Mouse (Mus musculus): ENCODE data around the gene Gm13285.
"Not testable (repeated sequence)": the region's sequence is repeated elsewhere in the genome, so short reads cannot be mapped to it uniquely, and the experiment has no call there.

The Gm13285 gene

DNA sequence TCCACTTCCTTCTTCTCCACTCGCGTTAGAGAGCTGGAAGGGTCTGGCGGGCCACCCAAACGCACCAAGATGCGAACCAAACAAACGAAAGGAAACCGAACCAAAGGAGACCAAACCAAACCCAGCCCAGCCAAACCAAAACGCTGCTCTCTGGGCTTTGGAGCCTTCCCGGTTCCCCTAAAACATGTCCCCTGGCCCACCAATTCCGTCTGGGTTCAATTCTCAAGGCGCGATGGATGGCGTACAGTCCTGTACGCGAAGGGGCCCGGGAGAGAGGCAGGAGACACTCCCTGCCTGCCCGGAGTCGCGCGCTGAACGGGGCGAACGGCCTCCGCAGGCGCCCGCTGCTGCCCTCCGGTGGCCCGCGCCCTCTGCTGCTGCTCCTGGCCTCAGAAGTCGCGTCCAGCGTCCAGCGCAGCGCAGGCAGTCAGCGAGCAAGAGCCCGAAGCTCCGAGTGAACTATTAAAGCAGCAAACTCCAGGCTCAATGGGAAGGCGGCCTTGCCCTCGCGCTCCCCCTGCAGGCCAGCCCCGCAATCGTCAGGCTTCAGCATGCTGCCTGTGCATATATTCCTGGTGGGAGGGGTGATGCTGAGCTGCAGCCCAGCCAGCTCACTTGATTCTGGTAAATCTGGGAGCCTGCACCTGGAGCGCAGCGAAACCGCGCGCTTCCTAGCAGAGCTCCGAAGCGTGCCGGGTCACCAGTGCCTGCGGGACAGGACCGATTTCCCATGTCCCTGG lies 5.4 kb upstream of the Gm13285 start, which contains the start of gene Gm13275:
Gene Gm13275 (plus strand): TSS at position 552 of the 740 bp plus-strand sequence.
- DNase-seq (ENCODE audit: low read depth, low spot score), result not testable (repeated sequence)

DNA sequence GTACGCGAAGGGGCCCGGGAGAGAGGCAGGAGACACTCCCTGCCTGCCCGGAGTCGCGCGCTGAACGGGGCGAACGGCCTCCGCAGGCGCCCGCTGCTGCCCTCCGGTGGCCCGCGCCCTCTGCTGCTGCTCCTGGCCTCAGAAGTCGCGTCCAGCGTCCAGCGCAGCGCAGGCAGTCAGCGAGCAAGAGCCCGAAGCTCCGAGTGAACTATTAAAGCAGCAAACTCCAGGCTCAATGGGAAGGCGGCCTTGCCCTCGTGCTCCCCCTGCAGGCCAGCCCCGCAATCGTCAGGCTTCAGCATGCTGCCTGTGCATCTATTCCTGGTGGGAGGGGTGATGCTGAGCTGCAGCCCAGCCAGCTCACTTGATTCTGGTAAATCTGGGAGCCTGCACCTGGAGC lies 2.4 kb upstream of the Gm13285 start, which contains the start of gene Gm13279:
Gene Gm13279 (plus strand): TSS at position 301 of the 400 bp plus-strand sequence.
- DNase-seq (ENCODE audit: low read depth, low spot score), result not testable (repeated sequence)

- DNase-seq (ENCODE audit: low read depth, low spot score), result not testable (repeated sequence)
Measured at GRCm38 (mm10) chr4:88802954-88803353, 3.5 kb downstream of the Gm13285 start, which contains the start of gene Gm13287. Gene Gm13287, plus strand, starts transcription at chr4:88803254.

GRCm38 (mm10) chr4:88805231-88805630 lies 5.8 kb downstream of the Gm13285 start, which contains the start of gene Gm13288:
Gene Gm13288, plus strand, starts transcription at chr4:88805531.
- DNase-seq (ENCODE audit: low read depth, low spot score), result not testable (repeated sequence)

DNA sequence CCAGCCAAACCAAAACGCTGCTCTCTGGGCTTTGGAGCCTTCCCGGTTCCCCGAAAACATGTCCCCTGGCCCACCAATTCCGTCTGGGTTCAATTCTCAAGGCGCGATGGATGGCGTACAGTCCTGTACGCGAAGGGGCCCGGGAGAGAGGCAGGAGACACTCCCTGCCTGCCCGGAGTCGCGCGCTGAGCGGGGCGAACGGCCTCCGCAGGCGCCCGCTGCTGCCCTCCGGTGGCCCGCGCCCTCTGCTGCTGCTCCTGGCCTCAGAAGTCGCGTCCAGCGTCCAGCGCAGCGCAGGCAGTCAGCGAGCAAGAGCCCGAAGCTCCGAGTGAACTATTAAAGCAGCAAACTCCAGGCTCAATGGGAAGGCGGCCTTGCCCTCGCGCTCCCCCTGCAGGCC lies 6.3 kb downstream of the Gm13285 start:
- DNase-seq (ENCODE audit: low read depth, low spot score), result not testable (repeated sequence)

- no peak for DNase-seq (ENCODE audit: low read depth, low spot score)
Measured at GRCm38 (mm10) chr4:88815928-88816327, 16.5 kb downstream of the Gm13285 start, which contains the start of gene Ifna7. Gene Ifna7, plus strand, starts transcription at chr4:88816228.

DNA sequence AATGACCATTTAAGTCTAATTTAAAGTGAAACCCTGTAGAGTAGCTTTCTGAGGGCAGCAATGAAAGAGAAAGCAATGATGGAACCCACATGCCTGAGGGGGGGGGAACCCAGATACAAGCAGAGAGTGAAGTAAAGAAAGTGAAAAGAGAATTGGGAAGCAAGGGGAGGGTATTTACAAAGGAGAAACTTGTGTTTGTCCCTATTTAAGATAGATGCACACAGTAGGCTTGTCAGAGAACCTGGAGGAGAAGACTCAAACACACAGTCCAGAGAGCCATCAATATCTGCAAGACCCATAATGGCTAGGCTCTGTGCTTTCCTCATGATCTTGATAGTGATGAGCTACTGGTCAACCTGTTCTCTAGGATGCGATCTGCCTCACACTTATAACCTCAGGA lies 20.2 kb downstream of the Gm13285 start, which contains the start of gene Ifna11:
Gene Ifna11 (plus strand): TSS at position 301 of the 400 bp plus-strand sequence.
- DNase-seq (ENCODE audit: low read depth, low spot score), result no peak

- no peak for DNase-seq (ENCODE audit: low read depth, low spot score)
Measured at GRCm38 (mm10) chr4:88822995-88823394, 23.5 kb downstream of the Gm13285 start.

DNA sequence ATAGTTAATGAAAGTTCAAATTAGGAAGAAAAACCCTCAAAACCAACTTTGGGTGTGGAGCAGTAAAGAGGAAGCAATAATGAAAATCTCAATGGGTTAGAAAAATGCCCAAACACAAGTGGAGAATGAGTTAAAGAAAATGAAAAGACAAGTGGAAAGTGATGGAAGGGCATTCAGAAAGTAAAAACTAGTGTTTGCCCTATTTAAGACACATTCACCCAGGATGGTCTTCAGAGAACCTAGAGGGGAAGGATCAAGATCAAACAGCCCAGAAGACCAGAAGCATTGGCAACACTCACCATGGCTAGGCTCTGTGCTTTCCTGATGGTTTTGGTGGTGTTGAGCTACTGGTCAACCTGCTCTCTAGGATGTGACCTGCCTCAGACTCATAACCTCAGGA lies 27.7 kb downstream of the Gm13285 start, which contains the start of gene Ifna6:
Gene Ifna6 (plus strand): TSS at position 301 of the 400 bp plus-strand sequence.
- not testable (repeated sequence) for DNase-seq (ENCODE audit: low read depth, low spot score)

- DNase-seq (ENCODE audit: low read depth, low spot score), result peak; percentile 26
Measured at GRCm38 (mm10) chr4:88830523-88830922, 31.1 kb downstream of the Gm13285 start.

DNA sequence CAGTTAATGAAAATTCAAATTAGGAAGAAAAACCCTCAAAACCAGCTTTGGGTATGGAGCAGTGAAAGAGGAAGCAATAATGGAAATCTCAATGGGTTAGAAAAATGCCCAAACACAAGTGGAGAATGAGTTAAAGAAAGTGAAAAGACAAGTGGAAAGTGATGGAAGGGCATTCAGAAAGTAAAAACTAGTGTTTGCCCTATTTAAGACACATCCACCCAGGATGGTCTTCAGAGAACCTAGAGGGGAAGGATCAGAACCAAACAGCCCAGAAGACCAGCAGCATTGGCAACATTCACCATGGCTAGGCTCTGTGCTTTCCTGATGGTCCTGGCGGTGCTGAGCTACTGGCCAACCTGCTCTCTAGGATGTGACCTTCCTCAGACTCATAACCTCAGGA lies 35.8 kb downstream of the Gm13285 start, which contains the start of gene Ifna5:
Gene Ifna5 (plus strand): TSS at position 301 of the 400 bp plus-strand sequence.
- not testable (repeated sequence) for DNase-seq (ENCODE audit: low read depth, low spot score)

DNA sequence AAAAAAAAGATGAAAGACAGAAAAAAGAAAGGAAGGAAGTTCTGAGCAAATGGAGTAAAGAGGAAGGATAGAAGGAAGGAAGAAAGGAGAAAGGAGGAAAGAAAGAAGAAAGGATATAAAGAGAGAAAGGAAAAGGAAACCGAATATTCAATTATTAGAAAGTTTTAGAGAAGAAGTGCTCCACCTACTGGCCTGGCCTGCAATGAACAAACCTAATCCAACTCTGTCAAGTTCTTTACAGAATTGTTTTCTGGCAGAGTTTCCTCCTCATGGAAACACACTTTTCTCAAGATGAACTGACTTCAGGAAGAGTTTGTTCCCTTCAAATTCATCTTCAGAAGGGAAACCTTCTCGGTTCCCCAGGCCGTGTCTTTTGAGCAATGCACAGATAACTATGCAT lies 39.4 kb downstream of the Gm13285 start:
- DNase-seq (ENCODE audit: low read depth, low spot score), result no peak

GRCm38 (mm10) chr4:88840058-88840457 lies 40.6 kb downstream of the Gm13285 start:
- DNase-seq (ENCODE audit: low read depth, low spot score), result no peak

DNA sequence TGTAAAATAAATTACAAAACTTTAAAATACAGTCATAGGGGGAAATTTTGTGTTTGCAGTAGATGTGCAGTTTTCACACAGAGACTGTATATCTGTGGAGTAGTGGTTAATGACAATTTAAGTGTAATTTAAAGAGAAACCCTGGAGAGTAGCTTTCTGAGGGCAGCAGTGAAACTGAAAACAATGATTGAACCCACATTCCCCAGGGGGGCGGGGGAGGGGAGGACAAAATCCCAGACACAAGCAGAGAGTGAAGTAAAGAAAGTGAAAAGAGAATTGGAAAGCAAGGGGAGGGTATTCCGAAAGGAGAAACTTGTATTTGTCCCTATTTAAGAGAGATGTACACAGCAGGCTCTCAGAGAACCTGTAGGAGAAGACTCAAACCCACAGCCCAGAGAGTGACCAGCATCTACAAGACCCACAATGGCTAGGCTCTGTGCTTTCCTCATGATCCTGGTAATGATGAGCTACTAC lies 42.0 kb downstream of the Gm13285 start, which contains the start of gene Ifna4:
Gene Ifna4 (plus strand): TSS at position 424 of the 474 bp plus-strand sequence.
- no peak for DNase-seq (ENCODE audit: low read depth, low spot score)

DNA sequence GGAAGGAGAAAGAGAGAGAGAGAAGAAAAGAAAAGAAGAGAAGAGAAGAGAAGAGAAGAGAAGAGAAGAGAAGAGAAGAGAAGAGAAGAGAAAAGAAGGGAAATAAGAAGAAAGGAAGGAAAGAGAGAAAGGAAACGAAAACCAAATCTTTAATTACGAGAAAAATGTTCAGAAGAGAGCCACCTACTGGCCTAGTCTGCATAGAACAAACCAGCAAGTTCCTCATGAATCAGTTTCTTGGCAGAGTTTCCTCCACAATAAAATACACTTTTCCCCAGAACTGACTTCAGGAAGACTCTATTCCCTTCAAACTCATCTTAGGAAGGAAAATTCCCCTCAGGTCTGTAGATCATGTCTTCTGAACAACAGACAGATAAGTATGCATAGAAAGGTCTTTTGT lies 45.9 kb downstream of the Gm13285 start:
- no peak for DNase-seq (ENCODE audit: low read depth, low spot score)

- DNase-seq (ENCODE audit: low read depth, low spot score), result no peak
Measured at GRCm38 (mm10) chr4:88849698-88850097, 50.2 kb downstream of the Gm13285 start, which contains the start of gene Ifna1. Gene Ifna1, plus strand, starts transcription at chr4:88850087.

Measured in R1 (cell line).